Mouse (Mus musculus) limb, embryonic 13.5 days (tissue): ENCODE measurements at regions not wholly inside any gene's neighbourhood (a gene's known extent, or its start where the extent isn't known, plus 50 kb on each side); places are given as distances from the start of the nearest gene placed in this dataset.

Source experiments
- ATAC-seq: fragments of 200-750 bp; cut with Nextera tagmentation; 2 replicates; pipeline ENCODE4 v1.8.0; 2017; ENCODE audit warnings: low read depth, moderate number of reproducible peaks, moderate TSS enrichment; ENCODE audit not compliant: low FRiP score
- H3K27ac ChIP-seq: fragments of 300-500 bp; sonication (generic); 2 replicates; pipeline ENCODE4 v1.5.1; 2015; ENCODE audit warnings: inconsistent platforms, mild to moderate bottlenecking, moderate library complexity
- H3K27me3 ChIP-seq: fragments of 300-500 bp; sonication (generic); 2 replicates; pipeline ENCODE4 v1.6.1; 2015; ENCODE audit warnings: mild to moderate bottlenecking, inconsistent platforms
- H3K36me3 ChIP-seq: fragments of 300-500 bp; sonication (generic); 2 replicates; pipeline ENCODE4 v1.6.1; 2015; ENCODE audit warnings: inconsistent platforms, mild to moderate bottlenecking, moderate library complexity
- H3K4me1 ChIP-seq: fragments of 300-500 bp; sonication (generic); 2 replicates; pipeline ENCODE4 v1.6.1; 2015; ENCODE audit warnings: inconsistent platforms
- H3K4me2 ChIP-seq: fragments of 300-500 bp; sonication (generic); replicated peaks from 2 replicates; pipeline ENCODE4 v1.6.1; 2015; ENCODE audit warnings: inconsistent platforms, mild to moderate bottlenecking, moderate library complexity
- H3K4me3 ChIP-seq: fragments of 300-500 bp; sonication (generic); 2 replicates; pipeline ENCODE4 v1.5.1; 2015; ENCODE audit warnings: moderate library complexity, mild to moderate bottlenecking, inconsistent platforms
- H3K9ac ChIP-seq: fragments of 300-500 bp; sonication (generic); 2 replicates; pipeline ENCODE4 v1.6.1; 2015; ENCODE audit warnings: mild to moderate bottlenecking, inconsistent platforms
- H3K9me3 ChIP-seq: fragments of 300-500 bp; sonication (generic); 2 replicates; pipeline ENCODE4 v1.6.1; 2016; ENCODE audit warnings: inconsistent platforms
- WGBS: fragments of 180-500 bp; shearing (Covaris S2); methylation state at CpG from one replicate; pipeline ENCODE4 v1.1.7; 2015; 5-methylcytosine and 5-hydroxymethylcytosine counted together

- no peaks in the 10 kb centered on the region for H3K9me3 ChIP-seq
- no peaks in the 10 kb centered on the region for H3K27me3 ChIP-seq
- ATAC-seq = no peak
- H3K4me1 ChIP-seq = no peaks in the 10 kb centered on the region
- H3K27ac ChIP-seq = no peak overlapping the region
- no peak overlapping the region for H3K4me3 ChIP-seq
- 90% methylated on average over 1 of the region's 1 CpGs for WGBS
- H3K36me3 ChIP-seq = no peaks in the 10 kb centered on the region
- H3K4me2 ChIP-seq = no peak overlapping the region
- H3K9ac ChIP-seq = no peak overlapping the region
Observed at GRCm38 (mm10) chr10:99652011-99652410, 107.4 kb downstream of the Csl start.

DNA sequence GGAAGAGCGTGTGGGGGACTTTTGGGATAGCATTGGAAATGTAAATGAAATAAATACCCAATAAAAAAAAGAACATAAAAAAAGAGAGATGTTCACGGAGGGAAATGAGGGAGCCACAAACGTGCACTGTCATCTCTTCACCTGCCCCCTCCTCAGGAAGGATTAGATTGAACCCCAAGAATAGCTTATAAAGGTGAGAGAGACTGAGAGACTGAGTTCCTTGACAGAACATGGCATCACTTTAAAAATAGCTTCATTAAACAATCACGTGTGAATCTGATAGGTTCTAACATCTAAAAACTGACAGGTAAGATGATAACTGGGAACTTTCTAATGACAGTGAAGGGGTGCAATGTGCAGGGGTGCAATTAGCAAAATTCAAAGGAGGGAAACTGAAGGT, 105.2 kb downstream of the Csl start:
- Histone ChIP-seq H3K36me3 (no peaks in the 10 kb centered on the region), H3K27me3 (no peaks in the 10 kb centered on the region), H3K9ac (no peak overlapping the region), H3K4me3 (no peak overlapping the region), H3K9me3 (no peaks in the 10 kb centered on the region), H3K4me1 (no peaks in the 10 kb centered on the region), H3K27ac (no peak overlapping the region), H3K4me2 (no peak overlapping the region)
- WGBS = 85% methylated on average over 4 of the region's 4 CpGs
- no peak for ATAC-seq

- ATAC-seq = no peak
- Histone ChIP-seq H3K27ac (no peak overlapping the region), H3K9me3 (no peaks in the 10 kb centered on the region), H3K9ac (no peak overlapping the region), H3K4me1 (no peaks in the 10 kb centered on the region), H3K36me3 (no peaks in the 10 kb centered on the region), H3K4me3 (no peak overlapping the region), H3K27me3 (no peaks in the 10 kb centered on the region), H3K4me2 (no peak overlapping the region)
- 68% methylated on average over 3 of the region's 3 CpGs for WGBS
Observed at GRCm38 (mm10) chr10:99676557-99677098, 82.8 kb downstream of the Csl start.

DNA sequence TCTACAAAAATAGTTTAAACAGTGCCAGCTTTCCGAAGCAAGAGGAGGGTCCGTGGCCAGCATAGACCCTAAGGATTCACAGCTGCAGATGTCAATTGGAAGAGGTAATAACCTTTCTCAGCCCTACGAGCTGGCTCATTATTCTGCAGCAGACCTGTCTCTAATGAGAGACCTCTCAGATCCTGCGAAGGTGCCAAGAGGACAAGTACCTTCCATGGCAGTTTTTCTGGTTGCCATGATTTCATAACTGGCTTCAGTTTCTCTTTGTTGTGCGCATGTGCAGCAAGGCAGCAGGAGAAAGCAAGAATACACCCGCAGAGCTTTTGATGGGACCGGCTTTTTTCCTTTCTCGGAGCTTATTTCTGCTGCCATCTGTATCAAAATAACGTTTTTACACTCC, 81.4 kb downstream of the Csl start:
- no peaks in the 10 kb centered on the region for H3K27me3 ChIP-seq
- WGBS = 67% methylated on average over 9 of the region's 9 CpGs
- H3K4me2 ChIP-seq = no peak overlapping the region
- ATAC-seq = no peak
- no peaks in the 10 kb centered on the region for H3K9me3 ChIP-seq
- H3K4me1 ChIP-seq = no peaks in the 10 kb centered on the region
- H3K4me3 ChIP-seq = no peak overlapping the region
- no peaks in the 10 kb centered on the region for H3K36me3 ChIP-seq
- H3K9ac ChIP-seq = no peak overlapping the region
- H3K27ac ChIP-seq = no peak overlapping the region

GRCm38 (mm10) chr10:99679813-99680212, 79.6 kb downstream of the Csl start:
- no peak overlapping the region for H3K9ac ChIP-seq
- WGBS = 93% methylated on average over 6 of the region's 6 CpGs
- H3K4me3 ChIP-seq = no peak overlapping the region
- H3K27me3 ChIP-seq = no peaks in the 10 kb centered on the region
- no peak overlapping the region for H3K27ac ChIP-seq
- H3K36me3 ChIP-seq = no peaks in the 10 kb centered on the region
- ATAC-seq = no peak
- H3K9me3 ChIP-seq = no peaks in the 10 kb centered on the region
- no peaks in the 10 kb centered on the region for H3K4me1 ChIP-seq
- H3K4me2 ChIP-seq = no peak overlapping the region

DNA sequence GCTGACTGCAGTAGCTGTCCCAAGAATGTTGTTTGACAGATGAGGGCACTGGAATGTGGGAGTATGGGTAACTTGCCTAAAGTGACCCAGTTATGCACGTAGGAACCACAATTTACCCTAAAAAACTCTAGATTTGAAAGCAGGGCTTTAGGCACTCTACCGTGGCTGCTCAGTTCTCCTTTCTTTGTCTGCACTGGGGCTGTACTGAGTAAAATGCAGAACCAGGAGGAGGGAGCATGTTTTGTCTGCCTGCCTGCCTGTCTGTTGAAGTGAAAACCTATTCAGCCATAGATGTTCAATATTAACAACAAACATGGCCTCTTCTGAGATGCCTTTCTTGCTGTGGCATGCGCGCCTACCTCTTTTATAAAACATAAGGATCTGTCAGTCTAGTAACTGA, 77.5 kb downstream of the Csl start:
- 87% methylated on average over 4 of the region's 4 CpGs for WGBS
- Histone ChIP-seq H3K27ac (no peak overlapping the region), H3K4me1 (peaks cover 4% of the 10 kb centered on the region; the same call in 1 of the 2 replicates), H3K4me2 (no peak overlapping the region), H3K9ac (no peak overlapping the region), H3K36me3 (no peaks in the 10 kb centered on the region), H3K27me3 (no peaks in the 10 kb centered on the region), H3K9me3 (no peaks in the 10 kb centered on the region), H3K4me3 (no peak overlapping the region)
- no peak for ATAC-seq

DNA sequence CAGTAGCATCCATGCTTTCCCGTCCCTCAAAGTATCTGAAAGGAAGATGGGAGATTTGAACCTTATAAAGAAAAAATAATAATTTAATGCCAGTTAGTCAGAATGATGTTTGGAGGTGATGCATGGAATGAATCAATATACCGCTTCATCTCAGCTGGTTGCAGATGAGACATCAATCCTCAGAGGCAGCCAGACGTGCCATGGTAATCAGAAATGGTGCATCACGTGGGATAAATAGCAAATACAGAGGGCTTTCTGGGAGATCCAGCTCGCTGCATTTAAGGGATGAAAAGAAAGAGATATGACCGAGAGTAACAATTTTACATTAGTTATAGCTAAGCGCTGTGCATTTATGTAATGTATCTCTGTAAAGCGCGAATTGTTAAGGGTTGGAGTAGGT, 77.1 kb downstream of the Csl start:
- no peak overlapping the region for H3K4me3 ChIP-seq
- no peak overlapping the region for H3K4me2 ChIP-seq
- no peak overlapping the region for H3K27ac ChIP-seq
- 92% methylated on average over 9 of the region's 9 CpGs for WGBS
- no peak for ATAC-seq
- peaks cover 4% of the 10 kb centered on the region; the same call in 1 of the 2 replicates for H3K4me1 ChIP-seq
- H3K9me3 ChIP-seq = no peaks in the 10 kb centered on the region
- no peaks in the 10 kb centered on the region for H3K27me3 ChIP-seq
- no peak overlapping the region for H3K9ac ChIP-seq
- H3K36me3 ChIP-seq = no peaks in the 10 kb centered on the region

GRCm38 (mm10) chr10:99683310-99683709, 76.1 kb downstream of the Csl start:
- Histone ChIP-seq H3K4me3 (no peak overlapping the region), H3K9me3 (no peaks in the 10 kb centered on the region), H3K27ac (no peak overlapping the region), H3K4me1 (peaks cover 4% of the 10 kb centered on the region; the same call in 1 of the 2 replicates), H3K36me3 (no peaks in the 10 kb centered on the region), H3K4me2 (no peak overlapping the region), H3K27me3 (no peaks in the 10 kb centered on the region), H3K9ac (no peak overlapping the region)
- no peak for ATAC-seq
- WGBS = 44% methylated on average over 3 of the region's 3 CpGs

DNA sequence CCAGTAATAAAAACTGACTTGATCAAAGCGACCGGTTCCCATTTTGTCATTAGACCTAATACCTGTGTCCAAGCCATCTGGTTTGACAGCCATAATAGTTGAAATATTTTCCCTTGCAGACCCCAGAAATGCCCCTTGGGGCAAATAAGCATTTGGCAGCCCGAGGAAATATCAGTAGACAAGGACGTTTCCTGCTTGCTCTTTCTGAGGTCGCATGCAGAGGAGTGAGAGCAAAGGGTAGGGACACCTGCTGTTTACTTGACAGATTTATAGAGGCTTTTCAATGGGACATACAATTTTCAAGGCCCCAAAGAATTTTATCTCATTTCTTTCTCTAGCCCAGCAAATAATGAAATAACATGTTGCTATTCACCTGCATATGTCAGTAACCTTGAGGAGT, 73.5 kb downstream of the Csl start:
- Histone ChIP-seq H3K27me3 (no peaks in the 10 kb centered on the region), H3K9ac (no peak overlapping the region), H3K4me3 (no peak overlapping the region), H3K36me3 (no peaks in the 10 kb centered on the region), H3K27ac (no peak overlapping the region), H3K4me2 (no peak overlapping the region), H3K9me3 (no peaks in the 10 kb centered on the region), H3K4me1 (peaks cover 4% of the 10 kb centered on the region; the same call in 1 of the 2 replicates)
- ATAC-seq = no peak
- 18% methylated on average over 5 of the region's 5 CpGs for WGBS

GRCm38 (mm10) chr10:99687011-99687410, 72.4 kb downstream of the Csl start:
- WGBS = 47% methylated on average over 4 of the region's 4 CpGs
- Histone ChIP-seq H3K9ac (no peak overlapping the region), H3K27me3 (no peaks in the 10 kb centered on the region), H3K4me2 (no peak overlapping the region), H3K4me1 (peaks cover 4% of the 10 kb centered on the region; the same call in 1 of the 2 replicates), H3K4me3 (no peak overlapping the region), H3K36me3 (no peaks in the 10 kb centered on the region), H3K27ac (no peak overlapping the region), H3K9me3 (no peaks in the 10 kb centered on the region)
- ATAC-seq = no peak

DNA sequence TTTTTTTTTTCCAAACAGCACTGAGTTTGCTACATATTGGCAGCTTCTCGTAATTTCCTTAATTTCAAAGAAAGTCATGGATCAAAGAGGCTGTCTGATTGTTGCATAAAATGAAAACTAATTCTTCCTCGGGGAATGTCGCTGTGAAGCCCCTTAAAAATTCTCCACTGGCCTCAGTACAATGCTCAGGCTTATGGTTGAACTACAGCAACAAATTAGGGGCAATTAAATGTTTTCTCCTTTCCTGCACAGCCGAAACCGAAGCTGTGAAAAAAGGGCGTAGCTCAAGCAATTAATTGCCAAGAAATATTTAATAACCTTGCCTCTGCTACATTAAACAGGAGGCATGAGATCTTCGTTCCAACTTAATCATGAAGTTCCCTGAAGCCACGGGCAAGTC, 61.8 kb downstream of the Csl start:
- 32% methylated on average over 8 of the region's 8 CpGs for WGBS
- Histone ChIP-seq H3K27me3 (no peaks in the 10 kb centered on the region), H3K9ac (no peak overlapping the region), H3K9me3 (no peaks in the 10 kb centered on the region), H3K4me1 (peaks cover 6% of the 10 kb centered on the region; the same call in 1 of the 2 replicates), H3K4me3 (no peak overlapping the region), H3K4me2 (no peak overlapping the region; the same call in 1 of the 2 replicates), H3K27ac (no peak overlapping the region), H3K36me3 (no peaks in the 10 kb centered on the region)
- no peak for ATAC-seq

- H3K27ac ChIP-seq = no peak overlapping the region
- no peak for ATAC-seq
- no peak overlapping the region for H3K4me2 ChIP-seq
- no peak overlapping the region for H3K9ac ChIP-seq
- H3K27me3 ChIP-seq = no peaks in the 10 kb centered on the region
- peaks cover 6% of the 10 kb centered on the region; the same call in 1 of the 2 replicates for H3K4me1 ChIP-seq
- no peaks in the 10 kb centered on the region for H3K36me3 ChIP-seq
- WGBS = 23% methylated on average over 3 of the region's 3 CpGs
- H3K9me3 ChIP-seq = no peaks in the 10 kb centered on the region
- H3K4me3 ChIP-seq = no peak overlapping the region
Observed at GRCm38 (mm10) chr10:99699498-99699897, 60.0 kb downstream of the Csl start.

DNA sequence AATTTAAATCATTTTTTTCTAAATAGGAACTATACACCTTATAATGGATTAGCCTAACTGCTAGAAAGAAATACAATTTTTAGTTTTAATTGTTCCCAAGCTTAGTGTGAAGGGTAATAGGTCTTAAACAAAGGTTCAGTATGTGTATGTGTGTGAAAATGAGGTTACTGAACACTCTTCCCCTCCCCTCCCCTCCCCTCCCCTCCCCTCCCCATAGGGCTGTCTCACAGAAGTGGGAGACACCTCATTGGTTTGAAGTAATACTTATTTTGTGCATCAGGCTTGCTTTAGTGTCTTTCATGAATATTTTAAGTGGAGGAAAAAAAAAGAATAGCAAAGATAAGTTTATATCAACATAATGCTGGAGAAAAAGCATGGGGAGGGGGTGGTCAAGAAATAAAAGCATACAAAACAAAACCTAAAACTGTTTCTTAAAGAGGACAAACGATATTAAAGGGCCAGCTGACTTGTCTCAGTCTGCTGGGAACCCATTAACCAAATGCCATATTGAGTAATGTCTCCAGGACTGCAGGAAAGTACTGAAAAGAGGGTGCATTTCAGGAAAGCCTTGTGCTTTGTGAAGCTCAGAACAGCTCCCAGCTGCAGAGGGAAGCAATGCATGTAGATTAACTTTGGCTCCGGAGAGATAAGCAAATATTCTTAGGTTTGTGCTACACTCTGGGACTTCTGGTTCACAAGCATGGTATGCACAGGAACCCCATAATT, 59.2 kb downstream of the Csl start:
- Histone ChIP-seq H3K4me3 (no peak overlapping the region), H3K9me3 (no peaks in the 10 kb centered on the region), H3K4me2 (no peak overlapping the region), H3K4me1 (peaks cover 6% of the 10 kb centered on the region; the same call in 1 of the 2 replicates), H3K9ac (no peak overlapping the region), H3K27ac (no peak overlapping the region), H3K36me3 (no peaks in the 10 kb centered on the region), H3K27me3 (no peaks in the 10 kb centered on the region)
- ATAC-seq = no peak
- 47% methylated on average over 2 of the region's 2 CpGs for WGBS
